ENCODE assay signal across 17 mouse cellular contexts in genomic region chr15:93711150-93711784, GRCm38 (mm10).
DNase-seq lines count a peak whose midpoint lies in the region; ATAC-seq lines count a peak whose summit lies in the region.
"Had no signal": no experiment of that assay in that cellular context is flagged by ENCODE, and none has a peak within 500 bp of the region (broad histone marks: within the 10 kb centered on the region; RNA-seq: fewer than 3 reads in every experiment).

No protein-coding gene starts in this region.

- no peak for DNase-seq in heart, embryonic 10.5 days (ENCODE audit: low spot score)
- no peak for DNase-seq in heart, adult 8-10 months (ENCODE audit: low spot score)
- no peak for DNase-seq in lung, postnatal 14 days
- DNase-seq in adipocyte (ENCODE audit: low spot score) = peak; percentile 53
- DNase-seq in kidney, postnatal 4 days = peak; percentile 35 to 53
- no peak for DNase-seq in embryo, embryonic 10.5 days (ENCODE audit: low spot score)
- DNase-seq in gastrocnemius, postnatal 10 days = no peak
- DNase-seq: adrenal gland, postnatal 14 days; cerebellum, adult 11-12 months; cerebellum, postnatal 25 days; liver, embryonic 13.5 days; right cerebral cortex, postnatal 25 days had no signal

- no peak overlapping the region for H3K4me2 ChIP-seq in lung, embryonic 16.5 days (ENCODE audit: low read depth, low read length)
- H3K4me2 ChIP-seq: liver, embryonic 13.5 days; midbrain, embryonic 11.5 days had no signal

- no peak overlapping the region for H3K9ac ChIP-seq in lung, embryonic 16.5 days (ENCODE audit: low read length)
- H3K9ac ChIP-seq: liver, embryonic 13.5 days had no signal

- H3K4me1 ChIP-seq in heart, embryonic 10.5 days = peaks cover 29% of the 10 kb centered on the region
- H3K4me1 ChIP-seq in lung, embryonic 16.5 days (replicated peaks; ENCODE audit: control insufficient read depth, insufficient read depth, low read length) = peaks cover 34% of the 10 kb centered on the region
- H3K4me1 ChIP-seq: liver, embryonic 13.5 days had no signal

- WGBS in heart, embryonic 10.5 days = 83% methylated on average over 13 of the region's 13 CpGs
- 75% methylated on average over 13 of the region's 13 CpGs for WGBS in lung, embryonic 16.5 days

- no peaks in the 10 kb centered on the region for H3K36me3 ChIP-seq in heart, embryonic 10.5 days
- H3K36me3 ChIP-seq in lung, embryonic 16.5 days (ENCODE audit: control insufficient read depth, insufficient read depth, low read length) = no peaks in the 10 kb centered on the region
- H3K36me3 ChIP-seq: liver, embryonic 13.5 days had no signal

- H3K27ac ChIP-seq in heart, embryonic 10.5 days = peak overlapping the region; percentile 13; the same call in 1 of the 2 replicates
- H3K27ac ChIP-seq in lung, embryonic 16.5 days (ENCODE audit: low read length) = peak overlapping the region; percentile 60
- H3K27ac ChIP-seq: liver, embryonic 13.5 days; macrophage had no signal

- H3K27me3 ChIP-seq in heart, embryonic 10.5 days (ENCODE audit: insufficient read depth, poor library complexity, severe bottlenecking) = no peaks in the 10 kb centered on the region
- no peaks in the 10 kb centered on the region for H3K27me3 ChIP-seq in lung, embryonic 16.5 days (ENCODE audit: control insufficient read depth, insufficient read depth, low read depth, low read length)
- H3K27me3 ChIP-seq: liver, embryonic 13.5 days had no signal

- peak; percentile 40 for ATAC-seq in lung, embryonic 16.5 days (ENCODE audit: low read depth)
- ATAC-seq: forebrain, embryonic 16.5 days; inflammation-experienced regulatory T-cells, adult 6 months had no signal

- H3K9me3 ChIP-seq in heart, embryonic 10.5 days = no peaks in the 10 kb centered on the region
- no peaks in the 10 kb centered on the region for H3K9me3 ChIP-seq in lung, embryonic 16.5 days (ENCODE audit: control insufficient read depth, low read length)
- H3K9me3 ChIP-seq: liver, embryonic 13.5 days had no signal

- no peak overlapping the region for H3K4me3 ChIP-seq in heart, embryonic 10.5 days
- no peak overlapping the region for H3K4me3 ChIP-seq in lung, embryonic 16.5 days (ENCODE audit: low read length)
- H3K4me3 ChIP-seq: liver, embryonic 13.5 days had no signal

Comparison
In these comparisons a context has a peak if more than half of its experiments do, and no peak if none do; other contexts are left out.
1. DNase-seq: peak in adipocyte (single experiment) and kidney, postnatal 4 days (2 of 2); none in heart, embryonic 10.5 days (single experiment), heart, adult 8-10 months (single experiment), lung, postnatal 14 days (single experiment), embryo, embryonic 10.5 days (single experiment) and gastrocnemius, postnatal 10 days (single experiment).